Mouse (Mus musculus) adrenal gland, postnatal 14 days (tissue): ENCODE measurements around the gene Esrrg. TPM values are rescaled to one million over a fixed set of nuclear protein-coding genes. Genes with fewer than 3 reads are reported as not detected.

Source experiments
- DNase-seq: peaks from one replicate; pipeline ENCODE4 v3.0.0; 2021; ENCODE audit warnings: mixed read lengths
- total RNA-seq: library from RNA; stranded (reverse); gene quantifications from 2 replicates; pipeline ENCODE4 v1.2.3, GENCODE M21; 2021

Gene Esrrg
- total RNA-seq, 1 experiment from 2014 or later: 17.7 TPM

GRCm38 (mm10) chr1:187771067-187771466 lies 162.5 kb downstream of the Esrrg start:
- no peak for DNase-seq

GRCm38 (mm10) chr1:187779589-187780178 lies 171.1 kb downstream of the Esrrg start:
- no peak for DNase-seq

- no peak for DNase-seq
Observed at GRCm38 (mm10) chr1:187785226-187785625, 176.6 kb downstream of the Esrrg start.

GRCm38 (mm10) chr1:187787055-187788016 lies 178.7 kb downstream of the Esrrg start:
- no peak for DNase-seq

GRCm38 (mm10) chr1:187794240-187794930 lies 185.8 kb downstream of the Esrrg start:
- DNase-seq: no peak

GRCm38 (mm10) chr1:187795551-187795950 lies 187.0 kb downstream of the Esrrg start:
- peak; percentile 24 for DNase-seq

GRCm38 (mm10) chr1:187799300-187799699 lies 190.7 kb downstream of the Esrrg start:
- peak; percentile 53 for DNase-seq

- DNase-seq: peak; percentile 13
Observed at GRCm38 (mm10) chr1:187800761-187801160, 192.2 kb downstream of the Esrrg start.

GRCm38 (mm10) chr1:187803566-187803965 lies 195.0 kb downstream of the Esrrg start:
- DNase-seq: no peak

- DNase-seq: no peak
Observed at GRCm38 (mm10) chr1:187803997-187804396, 195.4 kb downstream of the Esrrg start.

- no peak for DNase-seq
Observed at GRCm38 (mm10) chr1:187805001-187805400, 196.4 kb downstream of the Esrrg start.

GRCm38 (mm10) chr1:187807477-187808390 lies 199.1 kb downstream of the Esrrg start:
- DNase-seq: no peak

GRCm38 (mm10) chr1:187808391-187808922 lies 199.9 kb downstream of the Esrrg start:
- no peak for DNase-seq

GRCm38 (mm10) chr1:187809546-187809945 lies 201.0 kb downstream of the Esrrg start:
- peak; percentile 53 for DNase-seq

GRCm38 (mm10) chr1:187819406-187819805 lies 210.8 kb downstream of the Esrrg start:
- DNase-seq: no peak

- DNase-seq: no peak
Observed at GRCm38 (mm10) chr1:187821368-187821811, 212.8 kb downstream of the Esrrg start.

- DNase-seq: no peak
Observed at GRCm38 (mm10) chr1:187823351-187823750, 214.8 kb downstream of the Esrrg start.

GRCm38 (mm10) chr1:187825421-187826097 lies 217.0 kb downstream of the Esrrg start:
- DNase-seq: no peak

GRCm38 (mm10) chr1:187826140-187826539 lies 217.5 kb downstream of the Esrrg start:
- no peak for DNase-seq

- no peak for DNase-seq
Observed at GRCm38 (mm10) chr1:187826869-187827268, 218.3 kb downstream of the Esrrg start.

- DNase-seq: no peak
Observed at GRCm38 (mm10) chr1:187830937-187831336, 222.3 kb downstream of the Esrrg start.
